Mouse (Mus musculus) liver, adult 2 months (tissue): ENCODE data around the gene Gm13030. TPM values are rescaled to one million over a fixed set of nuclear protein-coding genes. Genes with fewer than 3 reads are reported as not detected.
A peak's percentile ranks its signal among the peaks of the same experiment; 100 is the strongest.

Source experiments
- DNase-seq: peaks from one replicate; pipeline ENCODE4 v3.0.0-alpha.2; 2011; ENCODE audit warnings: low read depth, low spot score; ENCODE audit errors: extremely low read depth
- H3K27ac ChIP-seq: fragments of 200-500 bp; replicated peaks from 2 replicates; pipeline ENCODE4 v1.5.1; 2012; ENCODE audit warnings: low read depth, mild to moderate bottlenecking, control low read depth, inconsistent platforms, low read length; ENCODE audit not compliant: insufficient read depth
- H3K27me3 ChIP-seq: fragments of 200-500 bp; 2 replicates; pipeline ENCODE4 v1.6.1; 2012; ENCODE audit warnings: mild to moderate bottlenecking, moderate library complexity, low read length, inconsistent platforms; ENCODE audit not compliant: control insufficient read depth, insufficient read depth
- H3K36me3 ChIP-seq: fragments of 200-500 bp; 2 replicates; pipeline ENCODE4 v1.6.1; 2012; ENCODE audit warnings: low read length, inconsistent platforms; ENCODE audit not compliant: control insufficient read depth, insufficient read depth
- H3K4me1 ChIP-seq: fragments of 200-500 bp; 2 replicates; pipeline ENCODE4 v1.6.1; 2011; ENCODE audit warnings: low read length; ENCODE audit not compliant: control insufficient read depth, insufficient read depth
- H3K4me3 ChIP-seq: fragments of 200-500 bp; 2 replicates; pipeline ENCODE4 v1.5.1; 2011; ENCODE audit warnings: low read depth, mild to moderate bottlenecking, control low read depth, low read length, moderate library complexity; ENCODE audit not compliant: insufficient read depth
- H3K79me2 ChIP-seq: fragments of 200-500 bp; 2 replicates; pipeline ENCODE4 v1.6.1; 2012; ENCODE audit warnings: inconsistent platforms, mild to moderate bottlenecking, low read length, moderate library complexity; ENCODE audit not compliant: control insufficient read depth, insufficient read depth
- H3K9ac ChIP-seq: fragments of 200-500 bp; 2 replicates; pipeline ENCODE4 v1.6.1; 2012; ENCODE audit warnings: low read depth, mild to moderate bottlenecking, control low read depth, inconsistent platforms, low read length
- CTCF ChIP-seq: fragments of 200-500 bp; IDR thresholded peaks from 2 replicates; pipeline ENCODE4 v1.5.1; 2011; ENCODE audit warnings: low read depth, low read length, control low read depth
- POLR2A ChIP-seq: fragments of 200-500 bp; IDR thresholded peaks from 2 replicates; pipeline ENCODE4 v1.6.1; 2011; ENCODE audit warnings: low read length, control low read depth; ENCODE audit not compliant: insufficient read depth; ENCODE audit errors: extremely low read depth
- WGBS: fragments of 180-500 bp; shearing (Covaris S2); methylation state at CpG from one replicate; pipeline ENCODE4 v1.1.7; 2018; 5-methylcytosine and 5-hydroxymethylcytosine counted together
- polyA plus RNA-seq: library from polyadenylated mRNA; depleted of rRNA; stranded (reverse); fragments of >200 nt; gene quantifications from 2 replicates; pipeline ENCODE4 v1.2.3, GENCODE M21; 2012
- total RNA-seq: library from RNA; depleted of rRNA; stranded (reverse); fragments of >200 nt; gene quantifications from 2 replicates; pipeline ENCODE4 v1.2.3, GENCODE M21; 2014

The Gm13030 gene
- total and polyA plus RNA-seq, 2 experiments = not detected

DNA sequence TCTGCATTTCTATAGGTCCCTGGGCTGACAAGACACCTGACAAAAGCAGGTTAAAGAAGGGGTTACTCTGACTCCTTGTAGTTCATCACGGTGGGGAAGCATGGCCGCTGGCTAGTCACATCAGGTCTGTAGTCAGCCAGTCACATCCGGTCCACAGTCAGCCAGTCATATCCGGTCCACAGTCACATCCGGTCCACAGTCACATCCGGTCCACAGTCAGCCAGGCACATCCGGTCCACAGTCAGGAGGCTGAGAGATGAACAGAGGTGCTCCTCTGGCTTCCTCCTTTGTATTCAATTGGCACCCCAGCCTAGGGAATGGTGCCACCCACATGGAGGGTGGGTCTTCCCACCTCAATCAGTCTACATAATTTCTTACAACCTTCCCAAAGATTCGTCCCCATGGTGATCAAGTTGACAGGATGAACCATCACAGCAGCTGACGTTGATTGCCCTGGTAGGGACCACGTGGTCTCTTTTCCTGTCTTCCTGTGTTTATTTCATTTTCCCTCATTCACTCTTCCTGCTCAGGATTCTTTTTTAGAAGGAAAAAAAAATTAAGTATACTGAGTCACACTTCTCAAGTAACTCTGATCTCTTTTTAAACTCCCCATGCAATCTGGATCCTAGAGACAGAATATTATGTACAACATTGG, 10.3 kb downstream of the Gm13030 start, which contains the start of gene Pla2g5:
TSS of gene Pla2g5 (minus strand) at position 139 of the 655 bp plus-strand sequence.
- DNase-seq = no peak
- WGBS = 64% methylated on average over 10 of the region's 10 CpGs
- Histone ChIP-seq H3K9ac (no peak within 1 kb of the TSS), H3K36me3 (no peaks in the 10 kb centered on the region), H3K79me2 (no peaks in the 10 kb centered on the region), H3K4me1 (no peaks in the 10 kb centered on the region), H3K27ac (no peak within 1 kb of the TSS), H3K27me3 (0 out of 2 replicates have a peak, but pooled peaks cover under 1% of the 10 kb centered on the region), H3K4me3 (no peak within 1 kb of the TSS)
- no peak for TF ChIP-seq CTCF
- TF ChIP-seq POLR2A = no peak

DNA sequence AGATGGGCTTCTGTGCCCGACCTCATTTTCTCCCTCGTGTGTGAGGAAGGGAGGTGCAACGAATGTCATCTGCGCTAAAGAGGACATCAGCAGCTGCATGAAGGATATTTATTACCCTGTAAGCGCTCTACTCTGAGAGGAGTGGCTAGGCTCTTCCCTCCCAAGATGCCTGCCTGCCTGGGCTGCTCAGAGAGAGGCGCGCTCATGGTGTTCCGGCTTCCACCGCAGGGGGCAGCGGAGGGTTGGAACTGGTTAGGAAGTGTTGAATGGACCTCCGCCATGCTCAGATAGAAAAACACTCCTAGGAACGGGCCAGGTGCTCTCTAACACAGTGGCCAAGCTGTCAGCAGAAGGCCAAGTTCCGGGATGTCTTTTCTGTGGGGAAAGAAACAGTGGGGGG, 14.0 kb downstream of the Gm13030 start:
- Histone ChIP-seq H3K4me1 (no peaks in the 10 kb centered on the region), H3K27ac (no peak overlapping the region), H3K4me3 (no peak overlapping the region), H3K9ac (no peak overlapping the region), H3K79me2 (no peaks in the 10 kb centered on the region), H3K36me3 (no peaks in the 10 kb centered on the region), H3K27me3 (0 out of 2 replicates have a peak, but pooled peaks cover 3% of the 10 kb centered on the region)
- WGBS = 7% methylated on average over 13 of the region's 13 CpGs
- DNase-seq = no peak
- TF ChIP-seq CTCF (peak; percentile 64), POLR2A (no peak)

DNA sequence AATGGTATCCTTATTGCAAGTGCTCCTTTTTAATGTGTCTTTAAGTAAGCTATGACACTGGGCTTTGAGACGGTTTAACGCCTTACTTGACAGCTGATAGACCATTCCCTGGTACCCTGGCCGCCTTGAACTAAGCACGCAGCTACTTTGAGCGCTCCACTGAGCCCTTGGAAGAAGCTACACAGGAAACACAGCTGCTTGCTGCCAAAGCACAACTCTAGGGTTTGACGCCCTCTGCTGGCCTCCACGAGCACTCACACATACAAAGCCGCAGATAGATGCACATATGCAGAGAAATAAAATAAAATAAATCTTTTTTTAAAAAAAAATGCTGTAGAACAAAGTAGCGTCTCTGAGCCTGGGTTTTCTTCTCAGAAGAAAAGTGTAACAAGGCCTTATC, 14.5 kb downstream of the Gm13030 start:
- TF ChIP-seq CTCF = peak; percentile 45; the same call in 1 of the 2 replicates
- no peak for TF ChIP-seq POLR2A
- 30% methylated on average over 9 of the region's 9 CpGs for WGBS
- Histone ChIP-seq H3K27ac (no peak overlapping the region), H3K79me2 (no peaks in the 10 kb centered on the region), H3K27me3 (0 out of 2 replicates have a peak, but pooled peaks cover 3% of the 10 kb centered on the region), H3K36me3 (no peaks in the 10 kb centered on the region), H3K4me3 (no peak overlapping the region), H3K4me1 (no peaks in the 10 kb centered on the region), H3K9ac (no peak overlapping the region)
- DNase-seq = no peak

DNA sequence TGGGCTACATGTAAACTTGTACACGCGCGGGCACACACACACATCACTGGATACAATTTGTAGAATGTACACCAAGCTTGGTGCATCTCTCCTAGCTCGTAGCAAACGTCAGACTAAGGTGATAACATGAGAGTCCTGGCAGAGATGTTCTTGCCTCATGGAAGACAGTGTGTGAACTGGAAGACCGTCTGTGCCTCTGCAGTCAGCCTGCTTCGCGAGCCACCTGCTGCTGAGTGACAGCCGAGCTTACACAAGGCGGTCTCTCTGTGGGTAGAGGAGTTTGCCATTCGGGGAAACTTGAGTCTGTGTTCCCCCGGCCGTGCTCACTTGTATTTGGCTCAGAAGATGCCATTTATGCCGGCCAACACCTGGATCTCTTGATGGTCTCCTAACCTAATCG, 15.3 kb downstream of the Gm13030 start:
- no peak overlapping the region for H3K9ac ChIP-seq
- no peak for DNase-seq
- H3K79me2 ChIP-seq = no peaks in the 10 kb centered on the region
- no peak overlapping the region for H3K27ac ChIP-seq
- 81% methylated on average over 15 of the region's 15 CpGs for WGBS
- H3K27me3 ChIP-seq = 0 out of 2 replicates have a peak, but pooled peaks cover 3% of the 10 kb centered on the region
- no peak overlapping the region for H3K4me3 ChIP-seq
- H3K4me1 ChIP-seq = no peaks in the 10 kb centered on the region
- H3K36me3 ChIP-seq = no peaks in the 10 kb centered on the region
- TF ChIP-seq POLR2A = no peak

DNA sequence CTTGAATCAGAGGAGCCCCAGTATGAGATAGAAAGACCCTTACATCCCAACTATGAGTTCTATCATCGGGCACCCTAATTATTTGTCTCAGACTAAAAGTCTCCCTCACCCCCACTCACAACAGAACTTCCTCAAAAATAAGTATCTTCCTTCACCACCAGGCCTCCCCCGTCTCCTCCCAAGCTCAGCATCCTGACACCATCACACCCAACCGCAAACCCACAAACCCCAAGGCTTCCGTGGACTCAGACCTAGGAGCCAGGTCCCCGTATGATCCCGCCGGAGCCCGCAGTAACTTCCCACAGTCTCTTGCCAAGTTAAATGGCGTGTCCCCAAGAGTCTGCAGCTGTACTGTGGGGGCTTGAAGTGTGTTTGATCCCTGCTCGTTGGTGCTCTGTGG, 16.2 kb downstream of the Gm13030 start:
- Histone ChIP-seq H3K9ac (no peak overlapping the region), H3K27me3 (0 out of 2 replicates have a peak, but pooled peaks cover 3% of the 10 kb centered on the region), H3K4me1 (no peaks in the 10 kb centered on the region), H3K4me3 (no peak overlapping the region), H3K79me2 (no peaks in the 10 kb centered on the region), H3K27ac (no peak overlapping the region), H3K36me3 (no peaks in the 10 kb centered on the region)
- WGBS = 81% methylated on average over 10 of the region's 10 CpGs
- DNase-seq = no peak
- TF ChIP-seq CTCF = no peak
- no peak for TF ChIP-seq POLR2A

DNA sequence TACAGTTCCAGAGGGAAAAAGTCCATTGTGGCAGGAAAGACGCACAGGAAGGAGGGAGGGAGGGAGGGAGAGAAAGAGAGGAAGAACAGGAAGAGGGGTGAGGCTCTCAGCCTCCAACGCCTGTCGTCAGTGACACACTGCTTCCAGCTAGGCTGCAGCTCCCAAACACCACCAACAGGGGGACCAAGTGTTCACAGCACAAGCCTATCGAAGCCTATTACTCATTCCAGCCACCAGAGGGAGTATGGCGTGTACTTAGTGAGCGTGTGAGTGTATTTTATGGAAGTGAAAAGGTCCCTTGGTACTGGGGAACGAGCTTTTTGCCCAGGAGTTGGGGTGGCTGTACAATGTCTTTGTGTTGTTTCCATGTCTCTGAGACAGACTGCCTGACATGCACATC, 17.3 kb downstream of the Gm13030 start:
- 33% methylated on average over 7 of the region's 7 CpGs for WGBS
- Histone ChIP-seq H3K27ac (no peak overlapping the region), H3K9ac (no peak overlapping the region), H3K4me3 (no peak overlapping the region), H3K79me2 (no peaks in the 10 kb centered on the region), H3K4me1 (no peaks in the 10 kb centered on the region), H3K36me3 (no peaks in the 10 kb centered on the region), H3K27me3 (0 out of 2 replicates have a peak, but pooled peaks cover 3% of the 10 kb centered on the region)
- TF ChIP-seq POLR2A (no peak), CTCF (peak; percentile 87)
- DNase-seq = peak; percentile 54
